15 mouse cellular contexts compared by ENCODE assay signal in the genomic region with DNA sequence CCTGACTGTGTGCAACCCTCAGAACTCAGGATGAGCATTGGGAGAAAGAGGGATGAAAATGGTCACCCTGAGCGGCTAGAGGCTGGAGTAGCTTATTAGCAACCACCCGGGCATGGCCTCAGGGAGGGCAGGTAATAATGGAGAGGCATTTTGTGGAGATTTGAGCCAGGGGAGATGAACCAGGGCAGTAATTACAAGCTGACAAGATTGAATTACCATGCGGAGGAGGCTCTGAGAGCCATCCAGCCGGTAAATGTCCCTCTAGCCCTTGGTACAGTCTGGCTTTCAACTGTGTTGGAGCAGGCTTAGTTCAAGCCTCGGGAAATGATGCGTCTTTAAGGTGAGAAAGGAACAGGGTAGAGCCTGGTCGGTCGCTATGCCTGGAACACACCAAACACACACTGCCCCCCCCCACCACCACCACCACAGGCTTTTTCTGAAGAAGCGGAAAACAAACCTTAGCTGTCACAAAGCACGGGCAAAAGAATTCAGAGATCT.
"Had no signal": no experiment of that assay in that cellular context is flagged by ENCODE, and none has a peak within 500 bp of the region (broad histone marks: within the 10 kb centered on the region; RNA-seq: fewer than 3 reads in every experiment).

No protein-coding gene starts in this region.

- H3K4me2 ChIP-seq: limb, embryonic 15.5 days; liver, embryonic 12.5 days; lung, embryonic 14.5 days; neural tube, embryonic 15.5 days had no signal

- H3K4me3 ChIP-seq: limb, embryonic 15.5 days; liver, embryonic 12.5 days; myocyte; neural tube, embryonic 15.5 days had no signal

- H3K9ac ChIP-seq: limb, embryonic 15.5 days; liver, embryonic 12.5 days; lung, embryonic 14.5 days; neural tube, embryonic 15.5 days had no signal

- DNase-seq: kidney, postnatal 36 days; layer of hippocampus, adult 9-11 months; layer of hippocampus, postnatal 36 days; left cerebral cortex, postnatal 4 days; lung, embryonic 14.5 days; lung, postnatal 10 days; lung, postnatal 4 days; right cerebral cortex, adult 18-20 months; right cerebral cortex, postnatal 25 days; thymus, postnatal 36 days had no signal

- H3K36me3 ChIP-seq: limb, embryonic 15.5 days; liver, embryonic 12.5 days; midbrain, embryonic 10.5 days; neural tube, embryonic 15.5 days had no signal

- H3K9me3 ChIP-seq: limb, embryonic 15.5 days; liver, embryonic 12.5 days; midbrain, embryonic 10.5 days; neural tube, embryonic 15.5 days had no signal

- H3K27ac ChIP-seq: limb, embryonic 15.5 days; liver, embryonic 12.5 days; neural tube, embryonic 15.5 days had no signal

- H3K4me1 ChIP-seq: liver, embryonic 12.5 days had no signal

- ATAC-seq: liver, embryonic 12.5 days had no signal
